Mouse (Mus musculus): ENCODE measurements at regions not wholly inside any gene's neighbourhood (a gene's known extent, or its start where the extent isn't known, plus 50 kb on each side); places are given as distances from the start of the nearest gene placed in this dataset.
A peak's percentile ranks its signal among the peaks of the same experiment; 100 is the strongest.
"Not testable (repeated sequence)": the region's sequence is repeated elsewhere in the genome, so short reads cannot be mapped to it uniquely, and the experiment has no call there.

DNA sequence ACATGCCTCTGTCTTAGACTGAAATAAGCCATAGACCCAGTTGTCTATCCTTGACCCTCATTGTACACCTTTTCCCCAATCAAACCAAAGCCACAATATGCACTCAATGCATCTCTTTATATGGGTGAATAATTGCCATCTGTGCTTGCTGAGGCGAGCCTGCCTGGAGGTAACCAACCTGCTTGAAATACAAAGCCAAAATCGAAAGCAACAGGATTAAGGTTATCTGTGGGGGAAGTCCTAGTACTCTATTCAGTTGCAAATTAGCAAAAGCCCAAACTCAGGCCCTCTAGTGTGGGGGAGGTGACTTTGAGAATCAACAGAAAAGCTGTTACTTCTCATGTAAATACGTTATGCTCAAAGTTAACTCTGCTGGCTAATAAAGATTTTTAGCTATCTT, 246.2 kb upstream of the Fundc1 start:
- no peak for ATAC-seq (replicated peaks; ENCODE audit: poor library complexity)

DNA sequence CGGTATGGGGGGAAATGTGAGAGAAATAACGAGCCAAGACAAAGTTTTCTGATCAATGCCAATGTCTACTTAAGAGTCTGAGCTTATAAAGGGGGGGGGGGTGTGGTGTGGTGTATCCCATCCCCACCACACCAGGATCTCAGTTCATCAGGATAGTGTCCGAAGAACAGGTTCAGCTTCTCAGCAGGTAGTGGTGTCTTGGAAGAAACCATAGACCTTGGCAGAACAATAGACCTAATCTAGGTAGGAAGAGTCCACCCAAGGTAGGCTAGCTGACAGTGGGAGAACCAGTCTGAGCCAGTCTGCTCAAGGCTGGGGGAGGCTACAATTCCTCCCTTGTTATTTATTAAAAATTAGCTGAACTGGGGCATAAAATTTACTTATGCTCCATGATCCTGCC, 245.5 kb upstream of the Fundc1 start:
- ATAC-seq (replicated peaks; ENCODE audit: poor library complexity), result no peak

DNA sequence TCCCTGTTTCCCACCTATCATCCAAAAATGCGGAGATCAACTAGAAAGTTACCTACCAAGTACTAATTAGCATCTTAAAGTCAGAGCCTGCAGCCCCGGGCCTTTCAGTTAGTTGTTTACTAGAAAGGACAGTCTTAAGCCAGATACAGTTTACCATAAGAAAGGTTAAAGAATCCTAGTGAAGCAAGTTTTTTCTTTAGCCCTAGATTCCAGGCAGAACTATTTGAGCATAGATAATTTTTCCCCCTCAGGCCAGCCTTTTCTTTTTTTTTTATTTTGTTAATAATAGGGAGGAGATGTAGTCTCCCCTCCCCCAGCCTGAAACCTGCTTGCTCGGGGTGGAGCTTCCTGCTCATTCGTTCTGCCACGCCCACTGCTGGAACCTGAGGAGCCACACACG, 215.9 kb upstream of the Fundc1 start:
- not testable (repeated sequence) for ATAC-seq (replicated peaks; ENCODE audit: poor library complexity)

DNA sequence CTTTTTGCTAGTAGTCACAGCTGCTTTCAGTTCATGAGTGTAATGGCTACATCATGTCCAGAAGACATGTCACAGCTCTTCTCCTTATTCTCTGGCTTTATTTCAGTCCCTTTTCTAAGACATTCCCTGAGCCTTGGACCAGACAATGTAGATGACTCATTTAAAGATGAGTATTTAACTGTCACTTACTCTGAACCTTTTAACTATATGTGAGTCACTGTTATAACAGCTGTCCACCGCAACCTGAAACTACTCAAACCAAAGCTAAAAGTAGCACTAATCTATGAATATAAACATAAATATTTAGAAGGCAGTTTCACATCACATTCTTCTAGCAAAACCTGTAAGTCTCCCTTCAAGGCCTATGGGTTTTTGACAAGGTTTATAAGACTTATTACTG, 203.8 kb upstream of the Fundc1 start:
- ATAC-seq (replicated peaks; ENCODE audit: poor library complexity), result no peak

DNA sequence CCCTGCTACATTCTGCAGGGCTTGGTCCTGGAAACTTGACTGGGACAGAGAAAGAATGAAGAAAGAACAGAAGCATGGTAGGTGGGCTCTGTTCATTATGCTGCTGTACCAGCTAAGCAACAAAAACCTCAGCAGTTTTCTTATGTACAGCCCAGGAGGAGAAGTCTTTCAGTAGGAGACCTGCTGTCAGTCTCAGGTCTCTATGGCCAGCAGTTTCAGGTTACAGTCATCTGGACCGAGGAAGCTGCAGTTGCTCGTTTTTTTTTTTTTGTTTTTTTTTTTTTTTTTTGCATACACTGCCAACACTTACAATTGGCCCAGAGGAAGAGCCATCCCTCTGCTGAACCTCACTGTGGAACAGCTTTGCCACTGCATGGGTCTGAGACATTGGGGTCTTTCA, 180.7 kb upstream of the Fundc1 start:
- ATAC-seq (replicated peaks; ENCODE audit: poor library complexity), result no peak

DNA sequence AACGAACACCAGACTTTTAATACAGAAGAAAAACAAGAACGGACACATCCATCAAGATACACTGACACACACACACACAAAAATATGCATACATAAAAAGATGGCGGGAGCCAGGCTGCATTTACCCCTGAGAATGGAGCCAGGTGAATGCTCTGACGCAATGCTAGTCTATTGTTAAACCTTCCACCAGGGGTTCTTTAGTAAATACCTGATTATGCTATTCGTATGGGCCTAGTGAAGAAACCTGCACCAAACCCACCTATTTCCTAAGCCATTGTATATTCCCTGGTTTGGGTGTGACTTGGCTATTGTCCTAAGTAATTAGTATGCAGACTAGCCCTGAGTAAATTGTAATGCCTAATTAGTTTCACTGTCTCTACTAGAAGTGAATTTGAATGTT, 179.3 kb upstream of the Fundc1 start:
- no peak for ATAC-seq (replicated peaks; ENCODE audit: poor library complexity)

DNA sequence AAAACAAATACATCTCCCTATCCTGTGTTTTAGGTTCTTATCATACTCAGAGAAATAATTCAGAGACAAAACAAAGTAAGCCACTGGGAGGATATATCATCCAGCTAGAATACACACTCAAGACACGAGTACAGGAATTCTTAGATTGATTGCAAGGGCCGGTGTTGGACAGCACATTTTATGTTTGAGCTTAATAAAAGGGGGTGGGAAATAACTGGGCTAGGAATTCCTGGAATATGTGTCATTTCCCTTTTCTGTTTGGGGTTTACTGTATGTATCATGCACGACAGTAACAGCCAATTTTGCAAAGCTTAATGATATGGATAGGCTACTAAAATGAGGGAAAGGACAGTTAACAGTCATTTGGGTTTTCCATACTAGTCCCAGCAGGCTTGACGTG, 158.1 kb upstream of the Fundc1 start:
- no peak for ATAC-seq (replicated peaks; ENCODE audit: poor library complexity)

DNA sequence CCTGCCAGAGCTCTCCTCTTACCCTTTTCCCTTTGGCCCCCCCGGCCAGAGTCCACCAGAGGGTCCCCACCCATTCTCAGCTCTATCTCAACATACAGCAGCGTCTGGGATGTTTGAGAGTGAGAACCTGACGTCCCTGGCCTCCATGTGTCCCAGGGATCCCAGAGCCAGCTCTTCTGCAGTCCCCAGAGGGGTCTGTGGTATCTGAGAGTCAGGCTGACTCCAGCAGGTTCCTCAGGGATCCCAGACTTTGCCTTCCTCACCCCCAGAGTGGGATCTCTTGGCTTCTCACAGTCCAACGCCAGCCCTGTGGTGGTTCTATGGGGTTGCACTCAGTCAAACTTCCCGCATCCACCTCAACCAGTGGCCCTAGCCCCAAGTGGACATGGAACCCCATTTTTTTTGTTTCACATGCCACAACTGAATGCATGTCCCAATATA, 153.7 kb upstream of the Fundc1 start:
- ATAC-seq (replicated peaks; ENCODE audit: poor library complexity), result no peak

DNA sequence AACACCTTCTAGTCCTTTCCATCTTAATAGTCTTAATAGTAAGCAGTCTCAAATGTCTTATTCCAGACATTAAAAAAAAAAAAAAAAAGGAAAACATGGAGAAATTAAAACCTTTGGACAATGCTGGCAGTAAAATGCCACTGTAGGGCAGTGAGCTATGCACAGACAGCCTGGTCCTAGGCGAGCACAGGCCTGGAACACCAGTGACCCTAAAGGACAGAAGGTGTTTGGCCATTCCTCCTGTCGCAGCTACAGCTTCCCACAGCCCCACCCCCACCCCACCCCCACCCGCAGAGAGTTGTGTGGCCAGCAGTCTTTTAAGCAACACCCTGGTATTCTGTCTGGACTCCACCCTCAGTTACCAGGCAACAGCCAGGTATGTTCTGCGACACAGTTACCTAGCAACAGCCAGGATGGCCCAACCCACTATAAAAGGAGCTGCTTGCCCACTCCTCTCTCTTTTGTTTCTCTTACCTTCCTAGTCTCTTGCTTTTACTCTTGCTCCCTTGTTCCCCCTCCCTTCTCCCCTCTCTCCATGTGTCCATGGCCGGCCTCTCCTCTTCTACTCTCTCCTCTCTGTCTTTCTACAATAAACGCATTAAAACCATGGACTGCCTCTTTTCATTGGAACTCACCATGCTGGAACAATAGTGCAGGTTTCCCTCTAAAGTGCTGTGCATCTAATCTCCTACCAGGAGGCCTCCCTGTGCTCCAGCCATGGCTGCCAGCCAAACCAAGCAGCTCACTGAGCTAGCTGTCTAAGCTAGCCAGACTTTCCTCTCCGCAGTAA, 153.1 kb upstream of the Fundc1 start:
- peak; percentile 37; the same call in 1 of the 2 replicates for ATAC-seq (replicated peaks; ENCODE audit: poor library complexity)

DNA sequence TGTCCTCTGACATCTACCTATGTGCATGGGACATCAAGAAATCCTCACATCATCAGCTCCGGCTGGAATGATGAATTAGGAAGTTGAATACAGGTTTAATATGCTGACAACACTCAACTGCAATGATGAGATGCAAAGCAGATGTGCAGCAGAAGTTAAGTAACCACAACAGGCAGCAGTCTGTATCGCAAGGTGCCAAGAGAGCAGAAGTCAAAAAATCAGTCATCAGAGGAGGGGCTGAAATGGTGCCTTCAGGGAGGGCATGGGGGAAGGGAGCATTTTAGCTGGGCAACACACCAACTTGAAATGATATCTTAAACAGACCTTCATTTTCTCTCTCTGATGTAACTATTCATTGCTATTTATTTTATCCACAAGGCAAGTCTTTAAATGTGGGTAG, 152.3 kb upstream of the Fundc1 start:
- ATAC-seq (replicated peaks; ENCODE audit: poor library complexity), result peak; percentile 87

DNA sequence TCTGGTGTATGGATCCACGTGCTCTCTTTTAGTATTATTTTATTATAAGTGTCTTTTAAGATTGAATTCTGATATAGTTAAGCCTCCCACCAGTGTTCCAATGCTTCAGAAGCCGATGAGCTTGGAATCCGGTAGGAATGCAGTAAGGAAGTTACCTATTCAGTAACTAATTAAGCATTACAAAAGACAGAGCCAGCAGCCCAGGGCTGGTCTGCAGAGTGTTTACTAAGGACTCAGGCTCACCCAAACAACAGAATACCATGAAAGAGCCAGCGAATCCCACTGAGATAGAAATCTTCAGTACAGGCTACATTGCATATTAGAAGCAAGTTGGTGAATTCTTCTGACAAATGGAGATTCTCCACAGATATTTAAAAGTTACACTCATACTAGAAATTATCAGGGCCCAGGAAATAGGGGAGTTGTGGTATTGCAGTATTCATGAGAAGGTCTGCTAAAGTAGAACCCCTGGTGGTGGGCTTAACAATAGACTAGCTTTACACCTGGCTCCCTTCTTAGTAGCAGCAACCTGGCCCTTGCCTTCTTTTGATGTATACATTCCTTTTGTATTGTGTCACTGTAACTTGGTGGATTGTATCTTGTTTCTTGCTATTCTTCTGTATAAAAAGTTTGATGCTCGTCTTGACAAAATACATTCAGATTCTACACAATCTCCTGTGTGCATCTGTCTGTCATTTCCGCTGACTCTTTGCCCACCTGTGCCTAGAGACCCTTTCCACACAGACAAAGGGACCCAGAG, 149.9 kb upstream of the Fundc1 start:
- ATAC-seq (replicated peaks; ENCODE audit: poor library complexity), result not testable (repeated sequence)

DNA sequence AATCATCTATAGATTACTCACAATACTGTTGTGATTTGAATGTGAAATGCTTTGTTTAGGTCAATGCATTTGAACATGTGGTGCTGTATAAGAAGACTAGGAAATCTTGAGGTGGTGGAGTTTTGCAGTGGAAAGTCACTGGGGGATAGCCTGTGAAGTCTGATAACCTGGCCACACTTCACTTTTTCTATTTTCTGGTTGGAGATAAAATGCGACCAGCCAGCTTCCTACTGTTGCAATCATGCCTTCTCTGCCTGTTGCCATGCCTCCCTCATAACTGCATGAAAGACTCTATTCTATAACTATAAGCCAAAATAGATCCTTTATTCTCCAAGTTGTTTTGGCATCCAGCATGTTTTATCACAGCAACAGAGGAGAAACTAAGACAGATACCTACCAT, 142.4 kb upstream of the Fundc1 start:
- peak; percentile 64 for ATAC-seq (replicated peaks; ENCODE audit: poor library complexity)

DNA sequence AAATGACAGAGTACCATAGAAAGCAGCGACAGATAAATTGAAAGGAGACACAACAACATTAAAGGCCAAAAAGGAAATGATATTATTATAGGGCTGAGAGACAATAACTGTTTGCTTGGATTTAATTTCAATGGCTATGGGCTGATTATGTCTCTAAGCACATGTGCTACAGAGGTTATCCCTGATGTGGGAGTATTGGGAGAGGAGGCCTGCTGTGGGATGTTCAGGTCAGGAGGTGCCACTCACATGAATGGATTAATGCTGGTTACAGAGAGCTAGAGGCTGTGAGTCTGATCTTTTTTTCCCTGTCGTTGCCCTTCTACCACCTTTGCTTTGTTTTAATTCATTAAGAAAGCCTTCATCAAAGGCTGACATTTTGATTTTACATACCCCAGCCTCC, 140.8 kb upstream of the Fundc1 start:
- ATAC-seq (replicated peaks; ENCODE audit: poor library complexity), result no peak

DNA sequence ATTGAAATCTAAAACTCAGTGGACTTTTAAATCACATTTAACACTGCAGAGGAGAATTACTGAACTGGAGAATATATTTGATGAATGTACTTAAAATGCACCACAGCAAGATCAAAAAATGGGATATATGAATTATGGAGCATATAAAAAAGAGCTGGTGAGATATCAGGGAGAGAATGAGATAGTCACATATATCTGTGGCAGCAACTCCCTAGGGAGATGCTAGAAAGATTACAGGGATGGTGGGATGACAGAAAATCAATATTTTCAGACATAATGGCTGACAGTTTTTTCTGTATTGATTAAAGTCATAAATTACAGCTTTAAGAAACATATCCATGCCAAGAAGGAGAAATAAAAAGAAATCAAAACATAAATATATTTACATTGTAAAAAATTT, 140.3 kb upstream of the Fundc1 start:
- ATAC-seq (replicated peaks; ENCODE audit: poor library complexity), result no peak

Measured in megakaryocyte progenitor cell, adult 5-6 weeks (primary cell).